Mouse (Mus musculus) heart, adult 2 months (tissue): ENCODE results near the gene Pfkfb4.

Experiments used
- CTCF ChIP-seq: fragments of 200-600 bp; IDR thresholded peaks from 2 replicates; pipeline ENCODE4 v1.8.1; 2022; ENCODE audit warnings: antibody characterized with exemption, mild to moderate bottlenecking, moderate library complexity
- EP300 ChIP-seq: fragments of 200-500 bp; IDR thresholded peaks from 2 replicates; pipeline ENCODE4 v1.6.1; 2011; ENCODE audit warnings: low read depth, low read length, control low read depth; ENCODE audit not compliant: insufficient read depth
- POLR2A ChIP-seq: fragments of 200-500 bp; IDR thresholded peaks from 2 replicates; pipeline ENCODE4 v1.6.1; 2011; ENCODE audit warnings: mild to moderate bottlenecking, low read depth, low read length, control low read depth; ENCODE audit not compliant: insufficient read depth

- TF ChIP-seq CTCF, result no peak
- no peak for TF ChIP-seq POLR2A
- no peak for TF ChIP-seq EP300
These were observed 27.2 kb upstream of the Pfkfb4 start for GRCm38 (mm10) chr9:108964338-108964737.
